Mouse (Mus musculus) stomach, embryonic 14.5 days (tissue): ENCODE results near the gene Mtmr1. TPM values are rescaled to one million over a fixed set of nuclear protein-coding genes. Genes with fewer than 3 reads are reported as not detected.
"Not testable (repeated sequence)": the region's sequence is repeated elsewhere in the genome, so short reads cannot be mapped to it uniquely, and the experiment has no call there.

ENCODE experiments used
- ATAC-seq: fragments of 200-750 bp; cut with Nextera tagmentation; 2 replicates; pipeline ENCODE4 v1.8.0; 2017; ENCODE audit warnings: low read depth, moderate TSS enrichment; ENCODE audit not compliant: insufficient number of reproducible peaks, insufficient read depth, low FRiP score
- H3K27ac ChIP-seq: fragments of 300-500 bp; sonication (generic); 2 replicates; pipeline ENCODE4 v1.5.1; 2014; ENCODE audit warnings: mild to moderate bottlenecking, low read length, moderate library complexity, mixed read lengths
- H3K27me3 ChIP-seq: fragments of 300-500 bp; sonication (generic); 2 replicates; pipeline ENCODE4 v1.6.1; 2014; ENCODE audit warnings: low read length, control low read depth, mixed read lengths; ENCODE audit not compliant: control insufficient read depth, insufficient read depth
- H3K36me3 ChIP-seq: fragments of 300-500 bp; sonication (generic); 2 replicates; pipeline ENCODE4 v1.6.1; 2014; ENCODE audit warnings: mild to moderate bottlenecking, control low read depth, low read length, moderate library complexity, mixed read lengths; ENCODE audit not compliant: control insufficient read depth, insufficient read depth
- H3K4me1 ChIP-seq: fragments of 300-500 bp; sonication (generic); 2 replicates; pipeline ENCODE4 v1.6.1; 2014; ENCODE audit warnings: low read length, control low read depth, mixed read lengths; ENCODE audit not compliant: control insufficient read depth, insufficient read depth
- H3K4me2 ChIP-seq: fragments of 300-500 bp; sonication (generic); replicated peaks from 2 replicates; pipeline ENCODE4 v1.6.1; 2014; ENCODE audit warnings: low read depth, low read length, control low read depth
- H3K4me3 ChIP-seq: fragments of 300-500 bp; sonication (generic); 2 replicates; pipeline ENCODE4 v1.5.1; 2014; ENCODE audit warnings: low read depth, low read length, control low read depth
- H3K9ac ChIP-seq: fragments of 300-500 bp; sonication (generic); replicated peaks from 2 replicates; pipeline ENCODE4 v1.6.1; 2014; ENCODE audit warnings: low read depth, mild to moderate bottlenecking, control low read depth, low read length, moderate library complexity, mixed read lengths
- H3K9me3 ChIP-seq: fragments of 300-500 bp; sonication (generic); 2 replicates; pipeline ENCODE4 v1.6.1; 2016; ENCODE audit warnings: low read depth, low read length, control low read depth; ENCODE audit not compliant: control insufficient read depth
- WGBS: fragments of 180-500 bp; shearing (Covaris S2); extraction: QIAGEN DNeasy Blood & Tissue Kit; methylation state at CpG from one replicate; pipeline ENCODE4 v1.1.7; 2014; 5-methylcytosine and 5-hydroxymethylcytosine counted together
- polyA plus RNA-seq: library from polyadenylated mRNA; unstranded; fragments of >200 nt; fragmentation: Nextera tagmentation; extraction: Ambion mirVana; gene quantifications from 2 replicates; pipeline ENCODE4 v1.2.1, GENCODE M21; 2014

Mtmr1 gene
- polyA plus RNA-seq, result 14.4 and 14.5 TPM in 2 replicates

DNA sequence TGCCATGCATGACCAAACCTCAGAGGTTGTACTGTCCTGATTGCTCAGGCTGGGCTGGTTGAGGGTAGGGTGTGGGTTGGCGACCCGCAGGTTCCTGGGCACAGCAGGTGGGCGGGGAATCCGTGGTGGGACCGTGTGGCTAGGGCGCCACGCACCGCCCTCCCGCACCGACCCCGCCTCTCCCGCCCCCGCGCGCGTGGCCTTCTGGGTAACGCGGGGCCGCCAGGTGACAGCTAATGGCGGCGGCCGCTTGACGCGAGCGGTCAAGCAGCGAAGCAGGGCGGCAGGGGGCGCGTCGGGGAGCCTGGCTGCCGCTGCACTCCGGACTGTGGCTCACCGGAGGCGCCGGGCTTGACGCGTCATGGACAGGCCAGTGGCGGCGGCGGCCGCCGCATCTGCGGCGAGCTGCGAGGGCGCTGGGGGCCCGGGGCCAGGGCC, at the start of gene Mtmr1:
Gene Mtmr1, plus strand, starts transcription at position 207 of the 438 bp plus-strand sequence.
- Histone ChIP-seq H3K9me3 (no peaks in the 10 kb centered on the region), H3K4me1 (no peaks in the 10 kb centered on the region), H3K4me2 (peak within 1 kb of the TSS; percentile 48), H3K9ac (peak within 1 kb of the TSS; percentile 48; the same call in 1 of the 2 replicates), H3K4me3 (peak within 1 kb of the TSS; percentile 52), H3K27ac (peak within 1 kb of the TSS; percentile 39; the same call in 1 of the 2 replicates), H3K27me3 (no peaks in the 10 kb centered on the region), H3K36me3 (no peaks in the 10 kb centered on the region)
- 9% methylated on average over 31 of the region's 47 CpGs for WGBS
- peak; percentile 92 for ATAC-seq

DNA sequence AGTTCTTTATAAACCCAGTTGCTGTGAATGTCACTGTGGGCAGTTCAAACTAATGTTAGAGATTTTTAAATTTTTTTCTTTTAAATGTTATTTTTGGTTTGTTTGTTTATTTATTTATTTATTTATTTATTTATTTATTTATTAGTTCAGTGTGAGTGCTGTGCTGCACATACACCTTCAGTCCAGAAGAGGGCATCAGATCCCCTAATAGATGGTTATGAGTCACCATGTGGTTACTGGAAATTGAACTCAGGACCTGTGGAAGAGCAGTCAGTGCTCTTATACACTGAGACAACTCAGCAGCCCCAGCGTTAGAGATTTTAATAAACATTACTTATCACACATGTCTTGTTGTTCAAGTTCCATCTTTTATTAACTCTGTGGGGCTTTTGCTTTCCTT, 12.5 kb upstream of the Mtmr1 start:
- H3K4me2 ChIP-seq, result no peak overlapping the region
- H3K27me3 ChIP-seq, result no peaks in the 10 kb centered on the region
- 54% methylated on average over 1 of the region's 1 CpGs for WGBS
- H3K9ac ChIP-seq, result no peak overlapping the region
- H3K36me3 ChIP-seq, result no peaks in the 10 kb centered on the region
- H3K4me3 ChIP-seq, result no peak overlapping the region
- ATAC-seq, result no peak
- no peaks in the 10 kb centered on the region for H3K9me3 ChIP-seq
- H3K27ac ChIP-seq, result no peak overlapping the region
- H3K4me1 ChIP-seq, result no peaks in the 10 kb centered on the region

DNA sequence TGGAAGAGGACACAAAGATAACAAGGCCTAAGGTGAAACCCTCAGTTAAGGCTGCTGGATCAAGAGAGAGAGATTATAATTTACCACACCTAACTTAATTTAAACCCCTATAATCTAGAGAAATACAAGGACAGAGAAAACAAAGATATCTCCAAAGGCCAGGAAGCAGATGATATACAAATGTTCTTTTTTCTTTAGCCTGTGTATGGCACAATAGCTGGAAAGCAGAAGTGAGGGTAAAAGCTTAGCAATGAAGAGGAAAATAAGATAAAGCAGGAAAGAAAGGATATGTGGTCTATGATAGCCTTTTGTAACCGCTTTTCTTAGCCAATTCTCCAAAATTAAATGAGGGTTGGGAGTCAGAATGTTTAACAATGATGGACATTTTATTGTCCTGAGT, 9.2 kb upstream of the Mtmr1 start:
- ATAC-seq, result no peak
- no peaks in the 10 kb centered on the region for H3K9me3 ChIP-seq
- no peaks in the 10 kb centered on the region for H3K36me3 ChIP-seq
- 44% methylated on average over 1 of the region's 1 CpGs for WGBS
- H3K27ac ChIP-seq, result no peak overlapping the region
- no peak overlapping the region for H3K4me3 ChIP-seq
- no peak overlapping the region for H3K9ac ChIP-seq
- H3K4me1 ChIP-seq, result no peaks in the 10 kb centered on the region
- no peaks in the 10 kb centered on the region for H3K27me3 ChIP-seq
- no peak overlapping the region for H3K4me2 ChIP-seq

DNA sequence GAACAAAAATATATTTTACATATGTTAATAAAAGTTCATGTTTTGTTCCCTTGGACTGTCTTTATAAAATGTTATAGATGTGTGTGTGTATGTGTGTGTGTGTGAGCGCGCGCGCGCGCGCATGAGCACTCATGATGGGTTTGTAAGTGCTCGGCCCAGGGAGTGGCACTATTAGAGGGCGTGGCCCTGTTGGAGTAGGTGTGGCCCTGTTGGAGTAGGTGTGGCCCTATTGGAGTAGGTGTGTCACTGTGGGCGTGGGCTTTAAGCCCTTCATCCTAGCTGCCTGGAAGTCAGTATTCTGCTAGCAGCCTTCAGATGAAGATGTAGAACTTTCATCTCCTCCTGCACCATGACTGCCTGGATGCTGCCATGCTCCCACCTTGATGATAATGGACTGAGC, 2.8 kb upstream of the Mtmr1 start:
- not testable (repeated sequence) for H3K4me3 ChIP-seq, H3K4me2 ChIP-seq, H3K4me1 ChIP-seq, H3K9ac ChIP-seq, H3K9me3 ChIP-seq, ATAC-seq, H3K36me3 ChIP-seq, H3K27me3 ChIP-seq, H3K27ac ChIP-seq
- 90% methylated on average over 10 of the region's 10 CpGs for WGBS

DNA sequence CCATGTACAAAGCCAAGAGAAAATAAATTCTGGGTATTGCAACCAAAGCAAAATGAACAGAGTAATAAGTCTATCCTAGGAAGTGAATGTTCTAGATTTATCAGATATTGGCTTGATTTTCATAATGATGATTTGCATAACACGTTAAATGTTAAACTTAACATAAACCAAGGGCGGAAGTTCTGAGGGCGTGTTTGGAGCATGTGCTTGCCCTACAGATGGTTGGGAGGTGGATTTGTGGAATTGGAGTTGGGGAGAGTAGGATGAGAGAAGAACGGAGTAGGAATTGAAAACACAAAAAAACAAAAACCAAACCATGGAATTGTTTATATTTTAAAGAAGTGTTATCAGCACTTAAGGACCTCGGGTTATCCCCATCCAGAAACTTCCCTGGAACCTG, 498 bp upstream of the Mtmr1 start:
- H3K36me3 ChIP-seq, result no peaks in the 10 kb centered on the region
- WGBS, result 66% methylated on average over 5 of the region's 5 CpGs
- H3K27me3 ChIP-seq, result no peaks in the 10 kb centered on the region
- no peak overlapping the region for H3K27ac ChIP-seq
- peak overlapping the region; percentile 52 for H3K4me3 ChIP-seq
- ATAC-seq, result no peak
- H3K9ac ChIP-seq, result no peak overlapping the region
- peak overlapping the region; percentile 48 for H3K4me2 ChIP-seq
- H3K4me1 ChIP-seq, result no peaks in the 10 kb centered on the region
- H3K9me3 ChIP-seq, result no peaks in the 10 kb centered on the region

GRCm38 (mm10) chrX:71365011-71365410, 451 bp downstream of the Mtmr1 start:
- no peaks in the 10 kb centered on the region for H3K9me3 ChIP-seq
- ATAC-seq, result peak; percentile 74
- WGBS, result 14% methylated on average over 16 of the region's 20 CpGs
- H3K4me3 ChIP-seq, result peak overlapping the region; percentile 52
- no peaks in the 10 kb centered on the region for H3K4me1 ChIP-seq
- no peaks in the 10 kb centered on the region for H3K36me3 ChIP-seq
- peak overlapping the region; percentile 48; the same call in 1 of the 2 replicates for H3K9ac ChIP-seq
- peak overlapping the region; percentile 39; the same call in 1 of the 2 replicates for H3K27ac ChIP-seq
- peak overlapping the region; percentile 48 for H3K4me2 ChIP-seq
- no peaks in the 10 kb centered on the region for H3K27me3 ChIP-seq

GRCm38 (mm10) chrX:71365510-71365909, 950 bp downstream of the Mtmr1 start:
- WGBS, result 65% methylated on average over 3 of the region's 3 CpGs
- Histone ChIP-seq H3K4me1 (no peaks in the 10 kb centered on the region), H3K36me3 (no peaks in the 10 kb centered on the region), H3K9me3 (no peaks in the 10 kb centered on the region), H3K4me2 (peak overlapping the region; percentile 48), H3K4me3 (peak overlapping the region; percentile 52; the same call in 1 of the 2 replicates), H3K27me3 (no peaks in the 10 kb centered on the region), H3K9ac (no peak overlapping the region; the same call in 1 of the 2 replicates), H3K27ac (no peak overlapping the region)
- ATAC-seq, result no peak

GRCm38 (mm10) chrX:71366973-71367372, 2.4 kb downstream of the Mtmr1 start:
- H3K4me1 ChIP-seq, result no peaks in the 10 kb centered on the region
- H3K4me3 ChIP-seq, result no peak overlapping the region
- no peak for ATAC-seq
- no peaks in the 10 kb centered on the region for H3K9me3 ChIP-seq
- H3K36me3 ChIP-seq, result no peaks in the 10 kb centered on the region
- no peak overlapping the region for H3K9ac ChIP-seq
- H3K27me3 ChIP-seq, result no peaks in the 10 kb centered on the region
- H3K27ac ChIP-seq, result no peak overlapping the region
- H3K4me2 ChIP-seq, result no peak overlapping the region

DNA sequence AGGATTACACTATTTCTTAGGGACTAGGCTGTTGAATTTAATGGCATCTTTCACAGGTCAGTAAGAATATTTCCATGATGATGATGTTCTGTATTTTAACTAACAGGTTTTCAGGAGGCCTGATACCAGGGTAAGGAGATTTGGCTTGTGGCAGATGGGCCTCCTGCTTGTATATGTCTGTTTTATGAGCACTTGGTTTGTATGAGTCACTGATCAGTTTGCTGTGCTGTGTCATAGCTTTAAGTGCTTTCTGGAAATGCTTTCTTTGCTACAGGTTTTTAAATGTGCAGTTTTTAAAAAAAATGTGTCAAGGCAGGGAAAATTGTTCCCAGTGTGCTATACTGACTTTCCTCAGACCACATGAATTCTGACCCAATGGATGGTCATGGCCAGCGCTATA, 12.2 kb downstream of the Mtmr1 start:
- Histone ChIP-seq H3K27me3 (no peaks in the 10 kb centered on the region), H3K9ac (no peak overlapping the region), H3K4me2 (no peak overlapping the region), H3K36me3 (no peaks in the 10 kb centered on the region), H3K4me3 (no peak overlapping the region), H3K9me3 (no peaks in the 10 kb centered on the region), H3K4me1 (no peaks in the 10 kb centered on the region), H3K27ac (no peak overlapping the region)
- no peak for ATAC-seq
- 88% methylated on average over 1 of the region's 1 CpGs for WGBS
